Mouse (Mus musculus) lung, postnatal 10 days (tissue): ENCODE data around the gene Myo1e.
A peak's percentile ranks its signal among the peaks of the same experiment; 100 is the strongest.

Experiments
- DNase-seq: peaks from one replicate; pipeline ENCODE4 v3.0.0; 2021

The Myo1e gene

GRCm38 (mm10) chr9:70439959-70440358, 232.8 kb downstream of the Myo1e start:
- DNase-seq = peak; percentile 55

- no peak for DNase-seq
Measured at GRCm38 (mm10) chr9:70449072-70449471, 241.9 kb downstream of the Myo1e start.
